Mouse (Mus musculus) adipose tissue, adult 10 weeks (tissue): ENCODE measurements around the gene Myo16. TPM values are rescaled to one million over a fixed set of nuclear protein-coding genes. Genes with fewer than 3 reads are reported as not detected.

Experiments used
- polyA plus RNA-seq: library from polyadenylated mRNA; stranded (reverse); fragments of 350-450 nt; fragmentation: Illumina TruSeq; extraction: RNeasy Lipid Tissue Mini Kit (QIAGEN cat#74804); gene quantifications from one replicate; pipeline ENCODE4 v1.2.3, GENCODE M21; 2014; ENCODE audit warnings: low read depth, low replicate concordance

Myo16 gene
- polyA plus RNA-seq: 2.8 TPM

GRCm38 (mm10) chr8:10153611-10154438 is at the start of gene Myo16:
Gene Myo16 (plus strand): TSS chr8:10153911.

Other genes starting within 250 kb of the Myo16 start
- 4.0 TPM for gene Lig4, start 176.2 kb upstream of the Myo16 start, polyA plus RNA-seq
- gene Abhd13, start 176.2 kb upstream of the Myo16 start, polyA plus RNA-seq: 15.0 TPM
- gene Tnfsf13b, start 147.4 kb upstream of the Myo16 start, polyA plus RNA-seq: 3.2 TPM